Mouse (Mus musculus) cortical plate, adult 2 months (tissue): ENCODE data around the gene Parvb.

Experiments used
- CTCF ChIP-seq: fragments of 200-500 bp; IDR thresholded peaks from 2 replicates; pipeline ENCODE4 v1.5.1; 2011; ENCODE audit warnings: mild to moderate bottlenecking, control low read depth, low read length; ENCODE audit not compliant: insufficient read depth; ENCODE audit errors: extremely low read depth
- POLR2A ChIP-seq: fragments of 200-500 bp; IDR thresholded peaks from 2 replicates; pipeline ENCODE4 v1.6.1; 2011; ENCODE audit warnings: mild to moderate bottlenecking, low read length, control low read depth; ENCODE audit not compliant: insufficient read depth; ENCODE audit errors: extremely low read depth

DNA sequence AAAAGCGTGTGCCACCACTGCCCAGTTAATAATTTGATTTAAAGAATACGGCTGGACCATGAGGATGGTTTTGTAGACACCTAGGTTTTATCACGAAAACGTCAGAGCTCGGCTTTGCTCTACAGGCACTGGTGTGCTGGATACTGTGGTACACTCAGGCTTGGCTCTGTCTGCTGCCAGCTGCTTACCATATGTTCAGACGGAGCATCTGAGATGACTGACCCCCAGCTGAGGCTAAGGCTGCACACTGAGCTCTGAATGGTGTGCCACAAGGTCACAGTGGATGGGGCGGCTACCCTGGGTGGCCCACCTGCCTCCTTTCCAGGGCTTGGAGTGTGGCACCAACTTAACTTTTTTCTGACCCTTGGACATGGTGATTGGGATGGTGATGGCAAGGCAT is 53.6 kb downstream of the Parvb start:
- TF ChIP-seq CTCF (no peak), POLR2A (no peak)
